Mouse (Mus musculus): ENCODE data around the gene Mdga2. TPM values are rescaled to one million over a fixed set of nuclear protein-coding genes. Genes with fewer than 3 reads are reported as not detected.

Mdga2 gene
- polyA plus RNA-seq, 1 experiment from 2014 or later = 41.2 TPM

- Histone ChIP-seq H3K9me3 (no peaks in the 10 kb centered on the region), H3K9ac (no peak overlapping the region), H3K36me3 (replicated peaks) (no peaks in the 10 kb centered on the region), H3K4me3 (no peak overlapping the region), H3K27me3 (replicated peaks) (no peaks in the 10 kb centered on the region), H3K27ac (no peak overlapping the region), H3K4me1 (no peaks in the 10 kb centered on the region), H3K4me2 (no peak overlapping the region)
- no peak for ATAC-seq (replicated peaks)
- 26% methylated on average over 1 of the region's 1 CpGs for WGBS
Measured at GRCm38 (mm10) chr12:66591617-66592230, 630.6 kb downstream of the Mdga2 start.

- no peaks in the 10 kb centered on the region for H3K9me3 ChIP-seq
- no peak overlapping the region for H3K4me3 ChIP-seq
- no peak overlapping the region for H3K4me2 ChIP-seq
- WGBS = 88% methylated on average over 1 of the region's 1 CpGs
- H3K27ac ChIP-seq = no peak overlapping the region
- no peak overlapping the region for H3K9ac ChIP-seq
- H3K36me3 ChIP-seq (replicated peaks) = no peaks in the 10 kb centered on the region
- H3K4me1 ChIP-seq = no peaks in the 10 kb centered on the region
- no peaks in the 10 kb centered on the region for H3K27me3 ChIP-seq (replicated peaks)
- no peak for ATAC-seq (replicated peaks)
Measured at GRCm38 (mm10) chr12:66565396-66565795, 657.0 kb downstream of the Mdga2 start.

- 55% methylated on average over 3 of the region's 3 CpGs for WGBS
- ATAC-seq (replicated peaks) = no peak
Measured at GRCm38 (mm10) chr12:66556846-66557245, 665.5 kb downstream of the Mdga2 start.

GRCm38 (mm10) chr12:66556178-66556820, 666.0 kb downstream of the Mdga2 start:
- Histone ChIP-seq H3K9me3 (no peaks in the 10 kb centered on the region), H3K4me1 (no peaks in the 10 kb centered on the region), H3K4me2 (no peak overlapping the region), H3K36me3 (replicated peaks) (no peaks in the 10 kb centered on the region), H3K4me3 (no peak overlapping the region), H3K9ac (no peak overlapping the region), H3K27ac (no peak overlapping the region), H3K27me3 (replicated peaks) (no peaks in the 10 kb centered on the region)
- ATAC-seq (replicated peaks) = no peak
- 66% methylated on average over 2 of the region's 2 CpGs for WGBS

More at GRCm38 (mm10) chr12:66556846-66557245, 665.5 kb downstream of the Mdga2 start:
- Histone ChIP-seq H3K9ac (no peak overlapping the region), H3K36me3 (replicated peaks) (no peaks in the 10 kb centered on the region), H3K4me3 (no peak overlapping the region), H3K27me3 (replicated peaks) (no peaks in the 10 kb centered on the region), H3K27ac (no peak overlapping the region), H3K9me3 (no peaks in the 10 kb centered on the region), H3K4me2 (no peak overlapping the region), H3K4me1 (no peaks in the 10 kb centered on the region)

DNA sequence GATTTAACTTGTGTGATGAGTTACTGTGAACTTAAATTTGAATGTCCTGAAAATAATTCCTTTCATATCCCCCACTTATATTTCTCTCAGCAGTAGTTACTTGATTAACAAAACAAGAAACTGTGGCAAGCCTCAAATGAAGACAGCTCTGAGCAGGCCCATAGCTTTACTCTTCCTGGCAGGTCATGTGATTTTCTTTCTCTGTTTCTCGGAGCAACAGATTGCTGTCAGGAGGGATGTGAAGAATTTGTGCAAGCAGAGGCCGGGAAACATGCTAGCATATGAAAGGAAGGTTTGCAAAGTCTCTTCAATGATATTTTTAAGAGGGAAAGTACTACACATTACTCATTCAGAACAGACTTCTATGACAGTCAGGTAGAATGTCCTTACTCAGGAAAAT, 697.4 kb downstream of the Mdga2 start:
- 10% methylated on average over 2 of the region's 2 CpGs for WGBS
- ATAC-seq (replicated peaks) = no peak
- no peaks in the 10 kb centered on the region for H3K9me3 ChIP-seq

GRCm38 (mm10) chr12:66499258-66499657, 723.1 kb downstream of the Mdga2 start:
- H3K27me3 ChIP-seq (replicated peaks) = no peaks in the 10 kb centered on the region
- no peak overlapping the region for H3K4me2 ChIP-seq
- no peak overlapping the region for H3K9ac ChIP-seq
- no peaks in the 10 kb centered on the region for H3K9me3 ChIP-seq
- WGBS = 85% methylated on average over 4 of the region's 4 CpGs
- no peak for ATAC-seq (replicated peaks)
- H3K4me1 ChIP-seq = no peaks in the 10 kb centered on the region
- H3K27ac ChIP-seq = no peak overlapping the region
- H3K36me3 ChIP-seq (replicated peaks) = no peaks in the 10 kb centered on the region
- no peak overlapping the region for H3K4me3 ChIP-seq

More for the DNA sequence above, 697.4 kb downstream of the Mdga2 start:
- no peak overlapping the region for H3K4me3 ChIP-seq
- H3K27me3 ChIP-seq (replicated peaks) = no peaks in the 10 kb centered on the region
- H3K9ac ChIP-seq = no peak overlapping the region
- H3K4me1 ChIP-seq = no peaks in the 10 kb centered on the region
- no peaks in the 10 kb centered on the region for H3K36me3 ChIP-seq (replicated peaks)
- no peak overlapping the region for H3K4me2 ChIP-seq
- H3K27ac ChIP-seq = no peak overlapping the region

DNA sequence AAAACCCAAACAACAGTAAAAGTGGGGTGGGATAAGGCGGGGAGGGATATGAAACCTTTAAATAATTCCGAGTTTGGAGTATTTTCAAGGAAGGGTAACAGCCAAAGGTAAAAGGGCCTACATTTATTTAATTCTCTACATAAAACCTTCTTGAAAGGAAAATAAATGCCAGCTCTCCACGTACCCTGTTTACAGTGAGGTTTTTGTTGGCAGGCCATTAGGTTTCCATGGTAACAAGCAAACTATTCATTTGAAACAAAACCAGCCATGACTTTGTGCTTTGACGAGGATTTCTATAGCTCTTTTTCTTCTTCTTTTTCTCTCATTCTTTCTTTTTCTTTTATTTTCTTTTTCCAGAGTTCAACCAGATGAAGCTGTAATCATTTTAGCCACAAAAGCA, 751.5 kb downstream of the Mdga2 start:
- no peaks in the 10 kb centered on the region for H3K27me3 ChIP-seq (replicated peaks)
- no peaks in the 10 kb centered on the region for H3K36me3 ChIP-seq (replicated peaks)
- ATAC-seq (replicated peaks) = peak; percentile 84
- H3K27ac ChIP-seq = 0 out of 2 replicates have a peak overlapping the region, but pooled peaks have one; percentile 31
- H3K4me2 ChIP-seq = peak overlapping the region; percentile 3; the same call in 1 of the 2 replicates
- H3K4me3 ChIP-seq = no peak overlapping the region
- 21% methylated on average over 4 of the region's 4 CpGs for WGBS
- H3K4me1 ChIP-seq = 0 out of 2 replicates have a peak, but pooled peaks cover 3% of the 10 kb centered on the region
- no peaks in the 10 kb centered on the region for H3K9me3 ChIP-seq
- H3K9ac ChIP-seq = no peak overlapping the region

DNA sequence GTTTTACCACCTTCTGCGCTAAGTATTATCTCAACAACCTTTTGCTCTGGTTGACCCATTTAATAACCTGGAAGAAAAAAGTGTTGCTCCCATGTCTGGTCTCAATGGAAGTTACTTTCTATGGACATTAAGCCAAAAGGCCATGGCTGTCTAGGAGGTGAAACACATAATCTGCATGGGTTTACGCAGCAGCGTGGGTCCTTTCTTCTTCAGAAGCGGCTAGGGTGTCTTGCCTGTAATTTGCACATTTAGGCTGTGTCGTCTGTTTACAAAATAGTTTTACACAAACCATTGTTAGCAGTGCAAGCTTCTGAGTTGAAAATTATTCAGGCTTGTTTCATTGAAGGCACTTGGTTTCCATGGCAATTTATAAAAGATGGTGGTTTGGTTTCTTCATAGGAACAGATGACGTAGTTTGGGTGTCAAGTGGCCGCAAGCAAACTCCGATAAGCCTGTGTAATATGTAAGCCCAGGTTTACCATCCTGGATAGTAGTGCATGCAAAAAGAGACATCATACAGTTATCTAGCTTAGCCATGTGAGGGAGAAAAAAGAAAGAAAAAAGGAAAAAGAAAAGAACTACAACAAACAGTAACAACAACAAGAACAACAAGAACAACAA, 752.0 kb downstream of the Mdga2 start:
- H3K9ac ChIP-seq = no peak overlapping the region
- H3K4me1 ChIP-seq = 0 out of 2 replicates have a peak, but pooled peaks cover 3% of the 10 kb centered on the region
- WGBS = 33% methylated on average over 8 of the region's 8 CpGs
- ATAC-seq (replicated peaks) = peak; percentile 84
- H3K9me3 ChIP-seq = no peaks in the 10 kb centered on the region
- no peak overlapping the region for H3K4me3 ChIP-seq
- H3K4me2 ChIP-seq = peak overlapping the region; percentile 3
- no peaks in the 10 kb centered on the region for H3K36me3 ChIP-seq (replicated peaks)
- H3K27me3 ChIP-seq (replicated peaks) = no peaks in the 10 kb centered on the region
- H3K27ac ChIP-seq = peak overlapping the region; percentile 31; the same call in 1 of the 2 replicates

- ATAC-seq (replicated peaks) = no peak
- 91% methylated on average over 3 of the region's 3 CpGs for WGBS
- Histone ChIP-seq H3K4me3 (no peak overlapping the region), H3K4me2 (no peak overlapping the region), H3K27me3 (replicated peaks) (no peaks in the 10 kb centered on the region), H3K4me1 (no peaks in the 10 kb centered on the region), H3K9me3 (no peaks in the 10 kb centered on the region), H3K9ac (no peak overlapping the region), H3K36me3 (replicated peaks) (no peaks in the 10 kb centered on the region), H3K27ac (no peak overlapping the region)
Measured at GRCm38 (mm10) chr12:66465516-66465915, 756.8 kb downstream of the Mdga2 start.

- Histone ChIP-seq H3K4me1 (no peaks in the 10 kb centered on the region), H3K27me3 (replicated peaks) (no peaks in the 10 kb centered on the region), H3K27ac (no peak overlapping the region), H3K4me2 (no peak overlapping the region), H3K36me3 (replicated peaks) (no peaks in the 10 kb centered on the region), H3K4me3 (no peak overlapping the region), H3K9me3 (no peaks in the 10 kb centered on the region), H3K9ac (no peak overlapping the region)
- no peak for ATAC-seq (replicated peaks)
- 63% methylated on average over 2 of the region's 2 CpGs for WGBS
Measured at GRCm38 (mm10) chr12:66443340-66443739, 779.0 kb downstream of the Mdga2 start.
